Mouse (Mus musculus) retina, adult 2 months (tissue): ENCODE measurements around the gene Atp11c.

ENCODE experiments used
- DNase-seq: peaks from one replicate; pipeline ENCODE4 v3.0.0-alpha.2; 2012; ENCODE audit warnings: low read depth, low spot score

Atp11c gene

GRCm38 (mm10) chrX:60592598-60592997 lies at the start of gene Atp11c:
TSS of gene Atp11c (minus strand) at chrX:60592698.
- DNase-seq: no peak

DNA sequence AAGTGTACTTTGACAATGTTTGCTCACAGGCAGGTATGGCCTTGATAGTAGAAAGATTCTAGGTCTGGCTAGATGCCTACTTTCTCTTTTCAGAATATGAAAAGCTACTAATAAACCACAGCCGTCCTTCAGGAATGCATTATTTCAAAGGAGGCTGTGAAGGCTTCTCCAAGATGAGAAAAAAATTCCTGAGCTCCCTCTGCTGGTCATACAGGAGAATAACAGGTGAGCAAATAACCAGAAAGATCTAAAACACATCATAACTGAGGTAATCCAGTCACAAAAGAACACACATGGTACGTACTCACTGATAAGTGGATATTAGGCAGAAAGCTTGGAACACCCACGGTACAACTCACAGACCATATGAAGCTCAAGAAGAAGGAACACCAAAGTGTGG lies 16.7 kb upstream of the Atp11c start:
- peak; percentile 4 for DNase-seq

- DNase-seq: no peak
These were observed 22.0 kb downstream of the Atp11c start for GRCm38 (mm10) chrX:60570539-60570938.

GRCm38 (mm10) chrX:60569047-60569446 lies 23.5 kb downstream of the Atp11c start:
- no peak for DNase-seq

- no peak for DNase-seq
These were observed 37.3 kb downstream of the Atp11c start for GRCm38 (mm10) chrX:60555242-60555641.

GRCm38 (mm10) chrX:60547444-60548304 lies 44.8 kb downstream of the Atp11c start:
- DNase-seq: no peak

DNA sequence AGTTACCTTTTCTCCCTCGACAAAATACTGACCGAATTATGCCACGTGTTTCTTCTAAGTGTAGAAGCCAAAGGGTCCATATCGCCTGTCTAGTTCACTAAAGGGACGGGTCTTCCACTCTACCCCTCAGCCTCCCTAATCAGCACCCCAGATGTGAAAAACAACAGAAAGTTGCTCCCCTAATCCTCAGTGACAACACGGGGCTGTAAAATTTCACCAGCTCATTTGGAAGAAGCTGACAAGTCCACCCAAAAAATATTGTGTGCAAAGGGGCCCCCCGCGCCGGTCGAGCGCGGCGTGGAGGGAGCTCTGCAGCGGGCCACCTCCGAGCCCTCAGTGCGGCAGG lies 45.4 kb downstream of the Atp11c start:
- DNase-seq: no peak

GRCm38 (mm10) chrX:60545906-60546305 lies 46.6 kb downstream of the Atp11c start:
- DNase-seq: no peak

DNA sequence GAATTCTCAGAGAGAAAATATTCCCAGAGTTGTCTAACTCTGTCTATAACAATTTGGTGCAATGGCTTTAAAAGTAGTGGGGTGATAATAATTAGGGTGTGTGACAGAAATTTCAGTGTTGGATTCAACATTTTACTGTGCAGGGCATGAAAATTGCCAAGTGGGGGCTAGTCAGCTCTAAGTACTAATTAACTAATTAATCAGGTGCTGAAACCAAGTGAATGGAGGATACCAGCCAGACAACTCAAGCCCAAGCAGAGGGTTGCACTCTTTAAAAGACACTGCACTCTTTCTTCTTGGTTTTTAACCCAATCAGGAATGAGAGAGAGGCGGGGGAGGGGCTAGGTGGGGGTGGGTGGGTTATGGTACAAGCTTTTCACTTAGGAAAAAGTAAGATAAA lies 47.1 kb downstream of the Atp11c start:
- no peak for DNase-seq

GRCm38 (mm10) chrX:60544098-60544497 lies 48.4 kb downstream of the Atp11c start:
- no peak for DNase-seq

- no peak for DNase-seq
These were observed 49.6 kb downstream of the Atp11c start for GRCm38 (mm10) chrX:60542901-60543300.

GRCm38 (mm10) chrX:60539149-60539548 lies 53.3 kb downstream of the Atp11c start, which contains the start of gene Gm7073:
TSS of gene Gm7073 (minus strand) at chrX:60539249.
- no peak for DNase-seq

- DNase-seq: no peak
These were observed 88.5 kb downstream of the Atp11c start for GRCm38 (mm10) chrX:60503995-60504394.

- no peak for DNase-seq
These were observed 94.7 kb downstream of the Atp11c start for GRCm38 (mm10) chrX:60497750-60498149.

DNA sequence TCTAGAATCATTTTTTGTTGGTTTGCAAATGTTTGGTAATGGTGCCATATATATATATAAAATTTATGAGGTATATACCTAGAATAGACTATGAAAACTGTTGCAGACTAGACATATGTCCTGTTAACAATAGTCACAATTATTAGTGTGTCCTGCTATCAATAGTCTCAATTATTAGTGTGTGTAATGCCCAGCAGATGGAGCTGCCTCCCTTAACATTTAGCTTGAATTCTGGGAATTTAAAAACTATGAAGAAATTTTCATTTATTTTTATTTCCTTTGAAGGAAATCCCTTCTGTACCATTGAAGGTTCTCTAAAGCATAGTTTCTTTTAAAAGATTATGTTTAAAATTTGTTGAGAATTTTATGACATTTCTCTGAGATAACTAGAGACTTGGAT lies 97.2 kb downstream of the Atp11c start:
- DNase-seq: no peak

DNA sequence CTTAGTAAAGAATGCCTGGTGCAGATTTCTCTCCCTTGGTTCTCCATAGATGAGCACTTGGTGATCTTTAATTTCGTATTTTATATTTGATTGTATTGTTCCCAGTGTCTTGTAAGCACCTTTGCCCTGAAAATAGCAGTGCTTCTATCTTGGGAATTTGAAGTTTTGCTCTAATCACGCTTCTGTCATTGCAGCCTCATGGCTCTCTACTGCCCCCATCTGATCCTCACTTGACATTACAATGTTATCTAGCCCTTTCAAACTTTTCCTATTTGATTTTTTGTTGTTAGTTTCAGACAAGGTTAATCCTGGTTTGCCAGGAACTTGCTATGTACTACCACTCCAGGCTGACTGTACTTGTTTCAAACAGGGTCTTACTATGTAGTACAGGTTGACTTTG lies 128.7 kb downstream of the Atp11c start:
- DNase-seq: no peak

- DNase-seq: no peak
These were observed 177.9 kb downstream of the Atp11c start for GRCm38 (mm10) chrX:60414563-60415111.

- no peak for DNase-seq
These were observed 186.8 kb downstream of the Atp11c start for GRCm38 (mm10) chrX:60405681-60406080.

DNA sequence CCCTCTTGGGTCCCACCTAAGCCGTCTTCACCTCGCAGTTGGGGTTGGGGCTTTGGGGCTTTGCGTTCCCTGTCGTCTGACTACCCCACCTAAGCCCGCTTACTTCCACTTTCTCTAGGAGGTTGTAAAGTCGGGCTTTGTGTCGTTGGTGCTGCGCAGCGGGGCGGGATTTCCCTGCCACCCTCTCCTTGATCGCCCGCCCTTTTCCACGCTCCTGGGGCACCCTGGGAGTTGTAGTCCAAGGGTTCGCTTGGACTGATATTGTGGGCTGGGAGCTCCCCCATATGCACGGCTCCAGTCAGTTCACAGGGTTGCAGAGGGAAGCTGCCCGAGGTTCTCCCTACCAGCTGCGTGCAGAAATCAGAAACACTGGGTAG lies 187.8 kb downstream of the Atp11c start:
- DNase-seq: peak; percentile 80

- peak; percentile 22 for DNase-seq
These were observed 188.5 kb downstream of the Atp11c start for GRCm38 (mm10) chrX:60403764-60404667.

DNA sequence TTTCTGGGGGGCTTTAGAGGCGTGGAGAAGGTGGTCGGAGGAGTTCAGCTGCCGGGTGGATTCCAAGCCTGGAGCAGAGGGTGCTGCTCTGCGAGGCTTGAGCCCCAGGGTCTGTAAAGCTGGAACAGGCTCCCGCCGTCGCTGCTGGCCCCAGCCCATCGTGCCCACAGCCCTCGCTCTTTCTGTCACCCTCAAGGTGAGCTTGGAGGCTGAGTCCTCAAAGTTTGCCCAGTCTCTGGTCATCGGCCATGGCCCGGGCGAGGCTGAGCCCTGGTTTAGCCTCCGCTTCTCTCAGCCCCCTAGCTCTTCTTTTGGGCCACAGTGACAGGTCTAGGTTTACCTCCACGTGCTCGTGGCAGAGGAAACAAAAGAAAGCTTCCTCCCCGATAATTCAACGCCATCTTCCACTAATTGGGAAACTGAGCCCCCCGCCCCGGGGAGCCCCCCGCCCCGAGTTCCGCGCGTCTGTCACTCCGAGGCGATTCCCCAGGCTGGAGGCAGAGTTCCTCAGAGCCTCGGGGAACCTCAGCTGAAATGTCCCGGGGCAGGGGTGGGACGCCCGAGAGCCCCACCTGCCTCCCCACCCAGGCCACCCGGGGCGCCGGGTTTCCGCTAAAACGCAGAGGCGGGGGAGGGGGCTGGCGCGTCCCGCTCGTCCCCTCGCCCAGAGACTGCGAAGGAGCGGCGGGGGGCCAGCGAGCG lies 189.3 kb downstream of the Atp11c start:
- DNase-seq: no peak

DNA sequence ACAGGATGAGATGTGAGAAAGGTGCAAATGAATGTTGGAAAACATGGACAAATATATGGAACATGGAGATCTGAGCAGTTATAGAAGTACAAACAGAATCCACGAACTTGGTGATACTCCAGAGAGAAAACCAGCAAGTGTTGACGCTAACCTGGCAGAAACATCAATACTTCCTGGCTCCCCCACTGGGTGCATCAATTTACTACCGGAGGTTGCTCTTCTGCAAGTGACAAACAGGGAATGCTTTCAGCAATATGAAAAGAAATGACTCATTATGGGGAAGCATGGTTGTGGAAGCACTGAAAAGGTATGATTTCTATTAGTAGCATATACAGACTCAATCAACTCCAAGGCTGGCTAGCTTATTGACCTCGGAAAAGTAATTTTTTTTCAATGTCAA lies 198.2 kb downstream of the Atp11c start:
- no peak for DNase-seq
